Mouse (Mus musculus) forebrain, embryonic 15.5 days (tissue): Measurements from ENCODE around the gene Selenot. TPM values are rescaled to one million over a fixed set of nuclear protein-coding genes. Genes with fewer than 3 reads are reported as not detected.
"Not testable (repeated sequence)": the region's sequence is repeated elsewhere in the genome, so short reads cannot be mapped to it uniquely, and the experiment has no call there.

Experiments
- ATAC-seq: fragments of 200-750 bp; cut with Nextera tagmentation; replicated peaks from 2 replicates; pipeline ENCODE4 v1.8.0; 2017; ENCODE audit warnings: mild to moderate bottlenecking, moderate TSS enrichment, moderate library complexity
- H3K27ac ChIP-seq: fragments of 300-500 bp; sonication (generic); replicated peaks from 2 replicates; pipeline ENCODE4 v1.5.1; 2015; ENCODE audit warnings: mild to moderate bottlenecking, inconsistent platforms
- H3K27me3 ChIP-seq: fragments of 300-500 bp; sonication (generic); 2 replicates; pipeline ENCODE4 v1.6.1; 2015; ENCODE audit warnings: inconsistent platforms
- H3K36me3 ChIP-seq: fragments of 300-500 bp; sonication (generic); 2 replicates; pipeline ENCODE4 v1.6.1; 2015; ENCODE audit warnings: mild to moderate bottlenecking, inconsistent platforms
- H3K4me1 ChIP-seq: fragments of 300-500 bp; sonication (generic); 2 replicates; pipeline ENCODE4 v1.6.1; 2015; ENCODE audit warnings: inconsistent platforms
- H3K4me2 ChIP-seq: fragments of 300-500 bp; sonication (generic); replicated peaks from 2 replicates; pipeline ENCODE4 v1.6.1; 2015; ENCODE audit warnings: mild to moderate bottlenecking, inconsistent platforms
- H3K4me3 ChIP-seq: fragments of 300-500 bp; sonication (generic); 2 replicates; pipeline ENCODE4 v1.5.1; 2015; ENCODE audit warnings: mild to moderate bottlenecking, inconsistent platforms
- H3K9ac ChIP-seq: fragments of 300-500 bp; sonication (generic); replicated peaks from 2 replicates; pipeline ENCODE4 v1.6.1; 2015; ENCODE audit warnings: mild to moderate bottlenecking, inconsistent platforms
- H3K9me3 ChIP-seq: fragments of 300-500 bp; sonication (generic); 2 replicates; pipeline ENCODE4 v1.6.1; 2016; ENCODE audit warnings: inconsistent platforms
- WGBS: fragments of 180-500 bp; shearing (Covaris S2); methylation state at CpG from one replicate; pipeline ENCODE4 v1.1.7; 2015; ENCODE audit warnings: mixed read lengths; 5-methylcytosine and 5-hydroxymethylcytosine counted together
- polyA plus RNA-seq: library from polyadenylated mRNA; unstranded; fragments of >200 nt; fragmentation: Nextera tagmentation; extraction: Ambion mirVana; gene quantifications from 2 replicates; pipeline ENCODE4 v1.2.1, GENCODE M21; 2015

Gene Selenot
- polyA plus RNA-seq, 1 experiment from 2014 or later: 21.4 TPM

- no peaks in the 10 kb centered on the region for H3K27me3 ChIP-seq
- 94% methylated on average over 5 of the region's 5 CpGs for WGBS
- H3K4me3 ChIP-seq: no peak overlapping the region
- no peak overlapping the region for H3K9ac ChIP-seq
- peaks cover 15% of the 10 kb centered on the region for H3K4me1 ChIP-seq
- no peak overlapping the region for H3K27ac ChIP-seq
- no peaks in the 10 kb centered on the region for H3K9me3 ChIP-seq
- no peak overlapping the region for H3K4me2 ChIP-seq
- peaks cover 17% of the 10 kb centered on the region for H3K36me3 ChIP-seq
- ATAC-seq: no peak
These were observed 6.5 kb downstream of the Selenot start for GRCm38 (mm10) chr3:58582788-58583426.

- not testable (repeated sequence) for H3K4me1 ChIP-seq, ATAC-seq, H3K4me2 ChIP-seq, H3K9me3 ChIP-seq, H3K9ac ChIP-seq, H3K27me3 ChIP-seq, H3K4me3 ChIP-seq, H3K27ac ChIP-seq
- WGBS: 91% methylated on average over 4 of the region's 4 CpGs
- H3K36me3 ChIP-seq: peaks cover 40% of the 10 kb centered on the region
These were observed 14.1 kb downstream of the Selenot start for GRCm38 (mm10) chr3:58590544-58590943.

GRCm38 (mm10) chr3:58592666-58593065, 16.2 kb downstream of the Selenot start:
- H3K27ac ChIP-seq, ATAC-seq, H3K4me3 ChIP-seq, H3K9me3 ChIP-seq, H3K9ac ChIP-seq, H3K4me2 ChIP-seq, H3K4me1 ChIP-seq, H3K27me3 ChIP-seq: not testable (repeated sequence)
- H3K36me3 ChIP-seq: peaks cover 26% of the 10 kb centered on the region
- 83% methylated on average over 7 of the region's 7 CpGs for WGBS

- H3K36me3 ChIP-seq: peaks cover 25% of the 10 kb centered on the region
- WGBS: 49% methylated on average over 5 of the region's 5 CpGs
- no peak overlapping the region for H3K27ac ChIP-seq
- no peak overlapping the region for H3K4me3 ChIP-seq
- H3K4me2 ChIP-seq: no peak overlapping the region
- H3K9me3 ChIP-seq: no peaks in the 10 kb centered on the region
- ATAC-seq: no peak
- no peaks in the 10 kb centered on the region for H3K4me1 ChIP-seq
- no peaks in the 10 kb centered on the region for H3K27me3 ChIP-seq
- H3K9ac ChIP-seq: no peak overlapping the region
These were observed 17.2 kb downstream of the Selenot start for GRCm38 (mm10) chr3:58593623-58594022.

- Histone ChIP-seq H3K4me3 (no peak overlapping the region), H3K9ac (no peak overlapping the region), H3K4me1 (no peaks in the 10 kb centered on the region), H3K9me3 (no peaks in the 10 kb centered on the region), H3K27me3 (no peaks in the 10 kb centered on the region), H3K36me3 (no peaks in the 10 kb centered on the region), H3K27ac (no peak overlapping the region), H3K4me2 (no peak overlapping the region)
- ATAC-seq: no peak
- 57% methylated on average over 4 of the region's 4 CpGs for WGBS
These were observed 32.1 kb downstream of the Selenot start for GRCm38 (mm10) chr3:58608506-58608905.

GRCm38 (mm10) chr3:58609985-58610384, 33.5 kb downstream of the Selenot start:
- 70% methylated on average over 5 of the region's 5 CpGs for WGBS
- H3K27ac ChIP-seq: no peak overlapping the region
- H3K27me3 ChIP-seq: no peaks in the 10 kb centered on the region
- H3K4me2 ChIP-seq: no peak overlapping the region
- H3K9me3 ChIP-seq: no peaks in the 10 kb centered on the region
- no peaks in the 10 kb centered on the region for H3K36me3 ChIP-seq
- no peak overlapping the region for H3K9ac ChIP-seq
- no peak for ATAC-seq
- H3K4me1 ChIP-seq: no peaks in the 10 kb centered on the region
- no peak overlapping the region for H3K4me3 ChIP-seq

- no peak for ATAC-seq
- Histone ChIP-seq H3K27ac (no peak overlapping the region), H3K27me3 (no peaks in the 10 kb centered on the region), H3K9me3 (no peaks in the 10 kb centered on the region), H3K4me3 (no peak overlapping the region), H3K4me1 (no peaks in the 10 kb centered on the region), H3K9ac (no peak overlapping the region), H3K36me3 (no peaks in the 10 kb centered on the region), H3K4me2 (no peak overlapping the region)
- 90% methylated on average over 7 of the region's 7 CpGs for WGBS
These were observed 44.6 kb downstream of the Selenot start for GRCm38 (mm10) chr3:58621066-58621465.

GRCm38 (mm10) chr3:58622665-58623394, 46.4 kb downstream of the Selenot start:
- H3K4me1 ChIP-seq: no peaks in the 10 kb centered on the region
- H3K36me3 ChIP-seq: no peaks in the 10 kb centered on the region
- no peaks in the 10 kb centered on the region for H3K9me3 ChIP-seq
- H3K4me3 ChIP-seq: no peak overlapping the region
- 75% methylated on average over 3 of the region's 3 CpGs for WGBS
- H3K27me3 ChIP-seq: no peaks in the 10 kb centered on the region
- no peak overlapping the region for H3K9ac ChIP-seq
- no peak overlapping the region for H3K4me2 ChIP-seq
- no peak overlapping the region for H3K27ac ChIP-seq
- ATAC-seq: no peak

GRCm38 (mm10) chr3:58624981-58625380, 48.5 kb downstream of the Selenot start:
- H3K9me3 ChIP-seq: no peaks in the 10 kb centered on the region
- no peak overlapping the region for H3K27ac ChIP-seq
- no peaks in the 10 kb centered on the region for H3K27me3 ChIP-seq
- H3K4me1 ChIP-seq: no peaks in the 10 kb centered on the region
- 88% methylated on average over 4 of the region's 4 CpGs for WGBS
- no peak for ATAC-seq
- no peak overlapping the region for H3K4me2 ChIP-seq
- H3K9ac ChIP-seq: no peak overlapping the region
- no peaks in the 10 kb centered on the region for H3K36me3 ChIP-seq
- H3K4me3 ChIP-seq: no peak overlapping the region

- no peak overlapping the region for H3K27ac ChIP-seq
- no peaks in the 10 kb centered on the region for H3K9me3 ChIP-seq
- H3K4me1 ChIP-seq: 0 out of 2 replicates have a peak, but pooled peaks cover 7% of the 10 kb centered on the region
- WGBS: 87% methylated on average over 2 of the region's 2 CpGs
- H3K9ac ChIP-seq: no peak overlapping the region
- H3K4me3 ChIP-seq: no peak overlapping the region
- H3K27me3 ChIP-seq: no peaks in the 10 kb centered on the region
- ATAC-seq: no peak
- H3K36me3 ChIP-seq: no peaks in the 10 kb centered on the region
- no peak overlapping the region for H3K4me2 ChIP-seq
These were observed 55.3 kb downstream of the Selenot start for GRCm38 (mm10) chr3:58631693-58632092.

- H3K27ac ChIP-seq: no peak within 1 kb of the TSS
- H3K9me3 ChIP-seq: no peaks in the 10 kb centered on the region
- H3K4me2 ChIP-seq: peak within 1 kb of the TSS; percentile 91
- H3K27me3 ChIP-seq: no peaks in the 10 kb centered on the region
- peak within 1 kb of the TSS; percentile 48 for H3K9ac ChIP-seq
- H3K36me3 ChIP-seq: no peaks in the 10 kb centered on the region
- peak; percentile 90 for ATAC-seq
- peak within 1 kb of the TSS; percentile 47 for H3K4me3 ChIP-seq
- H3K4me1 ChIP-seq: peaks cover 13% of the 10 kb centered on the region; the same call in 1 of the 2 replicates
- WGBS: under 1% methylated on average over 34 of the region's 34 CpGs
These were observed 60.2 kb downstream of the Selenot start, which contains the start of gene Erich6 for GRCm38 (mm10) chr3:58636406-58637295. Erich6 (minus strand) TSS chr3:58637207.
